Mouse (Mus musculus): ENCODE measurements around the gene Hipk4. TPM values are rescaled to one million over a fixed set of nuclear protein-coding genes. Genes with fewer than 3 reads are reported as not detected.

The Hipk4 gene
- 0.28 and 0.55 TPM in 2 replicates for polyA plus RNA-seq (2015; fragmentation: Nextera tagmentation; extraction: Ambion mirVana)

GRCm38 (mm10) chr7:27522967-27523366 lies at the start of gene Hipk4:
Gene Hipk4 (plus strand): TSS chr7:27523267.

GRCm38 (mm10) chr7:27486770-27487697 lies 36.0 kb upstream of the Hipk4 start, which contains the start of gene Sertad1:
Gene Sertad1 (plus strand): TSS chr7:27486910.

GRCm38 (mm10) chr7:27499036-27499435 lies 24.0 kb upstream of the Hipk4 start, which contains the start of gene Prx:
Gene Prx (plus strand): TSS chr7:27499324.

GRCm38 (mm10) chr7:27552931-27553513 lies 30.0 kb downstream of the Hipk4 start, which contains the start of the genes Pld3 and 2310022A10Rik:
Gene Pld3 (minus strand): TSS chr7:27553218.
Gene 2310022A10Rik (plus strand): TSS chr7:27553233.

Other genes with a start within 250 kb of the Hipk4 start
- gene Ltbp4, start 185.6 kb upstream of the Hipk4 start, polyA plus RNA-seq (2015; fragmentation: Nextera tagmentation; extraction: Ambion mirVana) = 59.6 and 109 TPM in 2 replicates
- 13.6 and 13.9 TPM in 2 replicates for gene Shkbp1, start 167.2 kb upstream of the Hipk4 start, polyA plus RNA-seq (2015; fragmentation: Nextera tagmentation; extraction: Ambion mirVana)
- not detected in 2 replicates for gene Gm20479, start 165.8 kb upstream of the Hipk4 start, polyA plus RNA-seq (2015; fragmentation: Nextera tagmentation; extraction: Ambion mirVana)
- 0.23 and 0.25 TPM in 2 replicates for gene Sptbn4, start 75.6 kb upstream of the Hipk4 start, polyA plus RNA-seq (2015; fragmentation: Nextera tagmentation; extraction: Ambion mirVana)
- 93.1 and 109 TPM in 2 replicates for gene Blvrb, start 75.3 kb upstream of the Hipk4 start, polyA plus RNA-seq (2015; fragmentation: Nextera tagmentation; extraction: Ambion mirVana)
- gene Sertad3, start 49.5 kb upstream of the Hipk4 start, polyA plus RNA-seq (2015; fragmentation: Nextera tagmentation; extraction: Ambion mirVana) = 27.5 and 29.9 TPM in 2 replicates
- 33.7 and 41.7 TPM in 2 replicates for gene Sertad1, start 36.4 kb upstream of the Hipk4 start, polyA plus RNA-seq (2015; fragmentation: Nextera tagmentation; extraction: Ambion mirVana)
- gene Prx, start 23.9 kb upstream of the Hipk4 start, polyA plus RNA-seq (2015; fragmentation: Nextera tagmentation; extraction: Ambion mirVana) = 2.6 and 3.8 TPM in 2 replicates
- 109 and 167 TPM in 2 replicates for gene Pld3, start 30.0 kb downstream of the Hipk4 start, polyA plus RNA-seq (2015; fragmentation: Nextera tagmentation; extraction: Ambion mirVana)
- gene 2310022A10Rik, start 30.0 kb downstream of the Hipk4 start, polyA plus RNA-seq (2015; fragmentation: Nextera tagmentation; extraction: Ambion mirVana) = 12.9 and 17.7 TPM in 2 replicates
- gene Akt2, start 68.3 kb downstream of the Hipk4 start, polyA plus RNA-seq (2015; fragmentation: Nextera tagmentation; extraction: Ambion mirVana) = 96.0 and 155 TPM in 2 replicates
- gene Ttc9b, start 130.6 kb downstream of the Hipk4 start, polyA plus RNA-seq (2015; fragmentation: Nextera tagmentation; extraction: Ambion mirVana) = 3.2 and 13.0 TPM in 2 replicates
- gene Map3k10, start 151.3 kb downstream of the Hipk4 start, polyA plus RNA-seq (2015; fragmentation: Nextera tagmentation; extraction: Ambion mirVana) = 13.4 and 16.1 TPM in 2 replicates
- gene Zfp607b, start 166.1 kb downstream of the Hipk4 start, polyA plus RNA-seq (2015; fragmentation: Nextera tagmentation; extraction: Ambion mirVana) = 4.0 and 4.9 TPM in 2 replicates
- 18.6 and 19.1 TPM in 2 replicates for gene Zfp60, start 208.1 kb downstream of the Hipk4 start, polyA plus RNA-seq (2015; fragmentation: Nextera tagmentation; extraction: Ambion mirVana)